Mouse (Mus musculus): ENCODE data around the gene Asb4. TPM values are rescaled to one million over a fixed set of nuclear protein-coding genes. Genes with fewer than 3 reads are reported as not detected.

Asb4 gene
- total and polyA plus RNA-seq, 3 experiments = 0.04 to 0.11 (median 0.07) TPM

DNA sequence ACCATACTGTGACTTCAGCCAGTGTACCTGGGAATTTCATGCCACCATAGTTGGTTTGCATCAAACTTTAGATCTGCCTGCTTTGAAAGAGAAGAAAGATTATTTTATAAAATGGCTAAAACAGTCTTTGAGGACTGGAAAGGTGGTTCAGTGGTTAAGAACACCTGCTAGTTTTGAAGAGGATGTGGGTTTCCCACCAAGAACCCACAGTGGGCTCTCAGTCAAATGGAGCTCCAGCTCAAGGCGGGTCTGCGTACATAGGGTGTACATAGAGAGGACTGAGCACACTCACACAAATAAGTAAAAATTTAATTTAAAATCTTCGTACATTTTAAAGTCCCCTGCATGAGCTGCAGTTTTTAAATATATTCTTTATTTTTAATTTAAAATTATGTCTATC is 39.2 kb downstream of the Asb4 start:
- Histone ChIP-seq H3K4me2 (ENCODE audit: insufficient read depth, low read depth, poor library complexity, severe bottlenecking) (no peak overlapping the region), H3K9me3 (replicated peaks; ENCODE audit: low read length) (no peaks in the 10 kb centered on the region), H3K4me1 (ENCODE audit: control insufficient read depth in 1 of 2, insufficient read depth in 2 of 2) (peaks cover 4 to 5% of the 10 kb centered on the region in 2 experiments; a peak in 3 of 4 replicates), H3K9ac (ENCODE audit: insufficient read depth, low read depth) (no peak overlapping the region), H3K27me3 (replicated peaks) (no peaks in the 10 kb centered on the region), H3K79me2 (replicated peaks; ENCODE audit: control insufficient read depth, extremely low read depth, insufficient read depth, poor library complexity, severe bottlenecking) (no peaks in the 10 kb centered on the region), H3K36me3 (replicated peaks in 1 of 2; ENCODE audit: control insufficient read depth in 1 of 2, insufficient read depth in 1 of 2, low read length in 1 of 2) (no peaks in the 10 kb centered on the region), H3K4me3 (replicated peaks in 1 of 3; ENCODE audit: low read depth in 2 of 3, low read length in 2 of 3, poor library complexity in 1 of 3) (no peak overlapping the region), H3K27ac (ENCODE audit: insufficient read depth, low read depth) (no peak overlapping the region)
- TF ChIP-seq HCFC1 (IDR thresholded peaks at IDR 0.05; ENCODE audit: low read depth, low read length) = no peak
- no peak for TF ChIP-seq JUN (IDR thresholded peaks at IDR 0.05; ENCODE audit: insufficient read depth, low read depth, low read length)
- TF ChIP-seq ETS1 (conservative IDR thresholded peaks at IDR 0.05; ENCODE audit: low read depth, low read length) = no peak
- no peak for TF ChIP-seq MEF2A (IDR thresholded peaks at IDR 0.05; ENCODE audit: borderline replicate concordance, low read depth, low read length)
- no peak for TF ChIP-seq JUND (conservative IDR thresholded peaks at IDR 0.05; ENCODE audit: low read depth, low read length)
- no peak for TF ChIP-seq SMC3 (IDR thresholded peaks at IDR 0.05; ENCODE audit: low read depth, low read length)
- no peak for TF ChIP-seq EP300 (IDR thresholded peaks at IDR 0.05; ENCODE audit: low read length)
- TF ChIP-seq ZC3H11A (IDR thresholded peaks at IDR 0.05; ENCODE audit: low read depth, low read length) = no peak
- no peak for TF ChIP-seq ZNF384 (IDR thresholded peaks at IDR 0.05; ENCODE audit: low read depth, low read length)
- in situ Hi-C loops (cut with MboI; ENCODE audit: low pct_ligation_motif_present, low pct_unique_long_range_greater_than_20kb, low sequenced_read_pairs) = no loop called here
- DNase-seq (ENCODE audit: extremely low read depth) = no peak
- dilution Hi-C loops (cut with MboI; ENCODE audit: extremely low pct_ligation_motif_present, extremely low pct_unique_long_range_greater_than_20kb, low sequenced_read_pairs) = no loop called here

DNA sequence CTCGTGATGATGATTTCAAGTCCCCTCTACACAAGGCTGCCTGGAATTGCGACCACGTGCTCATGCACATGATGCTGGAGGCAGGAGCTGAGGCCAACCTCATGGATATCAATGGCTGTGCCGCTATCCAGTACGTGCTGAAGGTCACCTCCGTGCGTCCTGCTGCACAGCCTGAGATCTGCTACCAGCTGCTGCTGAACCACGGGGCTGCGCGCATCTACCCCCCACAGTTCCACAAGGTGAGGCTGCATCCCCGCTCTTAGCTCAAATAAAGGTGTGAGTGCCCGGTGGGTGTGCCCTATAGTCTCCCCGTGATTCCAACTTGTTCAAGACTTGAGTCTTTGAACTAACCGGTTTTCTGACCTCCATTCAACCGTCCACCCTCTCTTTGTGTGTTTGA is 40.4 kb downstream of the Asb4 start:
- dilution Hi-C loops (cut with MboI; ENCODE audit: extremely low pct_ligation_motif_present, extremely low pct_unique_long_range_greater_than_20kb, low sequenced_read_pairs) = no loop called here
- H3K4me2 ChIP-seq (ENCODE audit: insufficient read depth, low read depth, poor library complexity, severe bottlenecking) = no peak overlapping the region

DNA sequence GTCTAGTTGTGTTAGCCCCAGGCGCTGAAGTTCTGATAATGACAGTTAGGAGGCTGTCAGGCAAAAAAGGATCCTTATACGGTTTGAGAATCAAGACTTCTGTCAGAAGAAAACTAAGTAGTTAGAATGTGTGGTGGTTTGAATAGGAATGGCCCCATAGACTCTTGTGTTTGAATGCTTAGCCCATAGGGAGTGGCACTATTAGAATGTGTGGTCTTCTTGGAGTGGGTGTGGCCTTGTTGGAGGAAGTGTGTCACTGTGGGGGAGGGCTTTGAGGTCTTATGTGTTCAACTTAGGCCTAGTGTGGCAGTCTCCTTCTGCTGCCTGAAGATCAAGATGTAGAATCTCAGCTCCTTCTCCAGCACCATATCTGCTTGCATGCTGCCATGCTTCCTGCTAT is 43.8 kb downstream of the Asb4 start:
- H3K4me2 ChIP-seq (ENCODE audit: insufficient read depth, low read depth, poor library complexity, severe bottlenecking) = no peak overlapping the region
- peaks cover 4% of the 10 kb centered on the region in 2 experiments; a peak in 3 of 4 replicates for H3K4me1 ChIP-seq (ENCODE audit: control insufficient read depth in 1 of 2, insufficient read depth in 2 of 2)
- no peak for DNase-seq (ENCODE audit: extremely low read depth)
- TF ChIP-seq UBTF (IDR thresholded peaks at IDR 0.05; ENCODE audit: low read depth, low read length) (no peak), JUN (IDR thresholded peaks at IDR 0.05; ENCODE audit: insufficient read depth, low read depth, low read length) (no peak), KAT2A (IDR thresholded peaks at IDR 0.05; ENCODE audit: insufficient replicate concordance, low read length) (no peak), RCOR1 (conservative IDR thresholded peaks at IDR 0.05; ENCODE audit: low read depth, low read length) (no peak)
- H3K79me2 ChIP-seq (replicated peaks; ENCODE audit: control insufficient read depth, extremely low read depth, insufficient read depth, poor library complexity, severe bottlenecking) = no peaks in the 10 kb centered on the region
- no peak overlapping the region for H3K27ac ChIP-seq (ENCODE audit: insufficient read depth, low read depth)
- in situ Hi-C loops (cut with MboI; ENCODE audit: low pct_ligation_motif_present, low pct_unique_long_range_greater_than_20kb, low sequenced_read_pairs) (no loop called here), dilution Hi-C loops (cut with MboI; ENCODE audit: extremely low pct_ligation_motif_present, extremely low pct_unique_long_range_greater_than_20kb, low sequenced_read_pairs) (no loop called here)
- no peaks in the 10 kb centered on the region for H3K9me3 ChIP-seq (replicated peaks; ENCODE audit: low read length)
- no peaks in the 10 kb centered on the region for H3K36me3 ChIP-seq (replicated peaks in 1 of 2; ENCODE audit: control insufficient read depth in 1 of 2, insufficient read depth in 1 of 2, low read length in 1 of 2)
- no peak overlapping the region for H3K9ac ChIP-seq (ENCODE audit: insufficient read depth, low read depth)
- no peaks in the 10 kb centered on the region for H3K27me3 ChIP-seq (replicated peaks)
- no peak overlapping the region for H3K4me3 ChIP-seq (replicated peaks in 1 of 3; ENCODE audit: low read depth in 2 of 3, low read length in 2 of 3, poor library complexity in 1 of 3)

More for the DNA sequence above, 40.4 kb downstream of the Asb4 start:
- Histone ChIP-seq H3K4me3 (replicated peaks in 1 of 3; ENCODE audit: low read depth in 2 of 3, low read length in 2 of 3, poor library complexity in 1 of 3) (no peak overlapping the region), H3K9ac (ENCODE audit: insufficient read depth, low read depth) (no peak overlapping the region), H3K4me1 (ENCODE audit: control insufficient read depth in 1 of 2, insufficient read depth in 2 of 2) (peaks cover 4 to 5% of the 10 kb centered on the region in 2 experiments; a peak in 3 of 4 replicates), H3K27me3 (replicated peaks) (no peaks in the 10 kb centered on the region), H3K9me3 (replicated peaks; ENCODE audit: low read length) (no peaks in the 10 kb centered on the region), H3K27ac (ENCODE audit: insufficient read depth, low read depth) (no peak overlapping the region), H3K79me2 (replicated peaks; ENCODE audit: control insufficient read depth, extremely low read depth, insufficient read depth, poor library complexity, severe bottlenecking) (no peaks in the 10 kb centered on the region), H3K36me3 (replicated peaks in 1 of 2; ENCODE audit: control insufficient read depth in 1 of 2, insufficient read depth in 1 of 2, low read length in 1 of 2) (no peaks in the 10 kb centered on the region)
- DNase-seq (ENCODE audit: extremely low read depth) = no peak
- TF ChIP-seq JUN (IDR thresholded peaks at IDR 0.05; ENCODE audit: insufficient read depth, low read depth, low read length) (no peak), MAZ (IDR thresholded peaks at IDR 0.05; ENCODE audit: low read depth, low read length) (no peak), MYC (IDR thresholded peaks at IDR 0.05; ENCODE audit: low read depth, low read length) (no peak), RCOR1 (conservative IDR thresholded peaks at IDR 0.05; ENCODE audit: low read depth, low read length) (no peak), ZC3H11A (IDR thresholded peaks at IDR 0.05; ENCODE audit: low read depth, low read length) (no peak), PAX5 (IDR thresholded peaks at IDR 0.05; ENCODE audit: low read length) (no peak)
- in situ Hi-C loops (cut with MboI; ENCODE audit: low pct_ligation_motif_present, low pct_unique_long_range_greater_than_20kb, low sequenced_read_pairs) = no loop called here

Data from CH12.LX (cell line).